Mouse (Mus musculus): ENCODE results near the gene Asic2.
A peak's percentile ranks its signal among the peaks of the same experiment; 100 is the strongest.

Asic2 gene

DNA sequence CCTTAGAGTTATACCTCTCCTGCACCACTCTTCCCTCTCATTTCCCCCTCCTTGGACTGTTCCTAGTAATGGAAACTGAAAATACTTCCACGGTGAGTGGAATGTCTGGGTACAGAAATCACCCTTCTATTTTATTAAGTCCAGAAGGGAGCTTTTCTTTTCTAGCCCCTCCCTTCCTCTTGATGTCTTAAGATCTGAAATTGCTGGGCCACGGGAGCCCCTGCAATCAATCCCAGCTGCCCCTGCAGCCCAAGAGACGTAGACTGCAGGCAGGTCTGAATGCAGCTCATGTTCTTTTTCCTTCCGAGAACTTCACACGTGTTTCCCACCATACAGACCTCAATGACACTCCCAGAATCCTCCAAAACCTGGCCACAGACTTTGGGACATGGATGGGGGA is 32.3 kb upstream of the Asic2 start:
- H3K27me3 ChIP-seq (ENCODE audit: insufficient read depth, low read length), result no peaks in the 10 kb centered on the region; the same call in none of the 2 replicates
- no peaks in the 10 kb centered on the region for H3K4me1 ChIP-seq (replicated peaks; ENCODE audit: low read depth, low read length)
- TF ChIP-seq POU5F1 (IDR thresholded peaks at IDR 0.05; ENCODE audit: borderline replicate concordance, low read length) (no peak), CTCF (conservative IDR thresholded peaks at IDR 0.05; ENCODE audit: low read length) (no peak), NANOG (IDR thresholded peaks at IDR 0.05; ENCODE audit: borderline replicate concordance, low read length) (no peak)
- H3K36me3 ChIP-seq (ENCODE audit: insufficient read depth, low read length), result no peaks in the 10 kb centered on the region
- H3K9me3 ChIP-seq (ENCODE audit: low read length), result peaks cover 8% of the 10 kb centered on the region
- H3K4me3 ChIP-seq (replicated peaks; ENCODE audit: low read length), result no peak overlapping the region

DNA sequence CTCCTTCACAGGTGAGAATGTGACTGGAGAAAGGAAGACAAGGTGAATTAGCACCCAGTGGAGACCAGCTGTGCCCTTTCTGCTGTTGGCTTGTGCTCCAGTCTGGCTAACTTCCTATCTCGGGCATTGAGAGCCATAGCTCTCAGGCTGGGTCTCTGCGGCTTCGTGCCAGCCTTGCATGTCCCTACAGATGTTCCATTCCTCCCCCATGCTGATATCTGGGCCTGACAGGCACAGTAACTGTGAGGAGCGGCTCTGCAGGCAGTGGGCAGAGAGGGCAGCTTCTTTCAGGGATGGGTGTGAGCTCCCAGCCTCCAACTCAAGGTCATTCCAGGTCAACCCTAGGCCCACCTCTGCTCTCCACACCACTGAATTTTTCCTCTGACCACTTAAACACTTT is 31.2 kb upstream of the Asic2 start:
- H3K36me3 ChIP-seq (ENCODE audit: insufficient read depth, low read length), result no peaks in the 10 kb centered on the region
- TF ChIP-seq CTCF (conservative IDR thresholded peaks at IDR 0.05; ENCODE audit: low read length) (no peak), NANOG (IDR thresholded peaks at IDR 0.05; ENCODE audit: borderline replicate concordance, low read length) (no peak), POU5F1 (IDR thresholded peaks at IDR 0.05; ENCODE audit: borderline replicate concordance, low read length) (no peak)
- H3K4me3 ChIP-seq (replicated peaks; ENCODE audit: low read length), result no peak overlapping the region
- H3K4me1 ChIP-seq (replicated peaks; ENCODE audit: low read depth, low read length), result no peaks in the 10 kb centered on the region
- H3K27me3 ChIP-seq (ENCODE audit: insufficient read depth, low read length), result no peaks in the 10 kb centered on the region; the same call in none of the 2 replicates
- H3K9me3 ChIP-seq (ENCODE audit: low read length), result peaks cover 8% of the 10 kb centered on the region

DNA sequence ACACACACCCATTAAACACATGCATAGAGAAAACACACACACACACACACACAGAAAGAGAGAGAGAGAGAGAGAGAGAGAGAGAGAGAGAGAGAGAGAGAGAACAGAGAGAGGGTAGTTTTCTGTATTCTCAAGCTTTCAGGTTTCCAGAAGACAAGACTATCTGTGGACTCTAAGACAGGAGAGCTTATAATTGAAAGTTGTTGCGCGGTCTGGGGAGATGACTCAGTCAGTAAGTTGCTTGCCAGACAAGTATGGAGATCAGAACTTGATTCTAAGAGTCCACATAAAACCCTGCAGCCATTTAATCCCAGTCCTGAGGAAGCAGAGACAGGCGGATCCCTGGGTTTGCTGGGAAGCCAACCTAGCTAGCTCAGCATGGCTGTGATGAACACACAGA is 30.4 kb upstream of the Asic2 start:
- H3K36me3 ChIP-seq (ENCODE audit: insufficient read depth, low read length), result no peaks in the 10 kb centered on the region
- H3K4me1 ChIP-seq (replicated peaks; ENCODE audit: low read depth, low read length), result no peaks in the 10 kb centered on the region
- H3K27me3 ChIP-seq (ENCODE audit: insufficient read depth, low read length), result no peaks in the 10 kb centered on the region; the same call in 1 of the 2 replicates
- H3K9me3 ChIP-seq (ENCODE audit: low read length), result peaks cover 11% of the 10 kb centered on the region
- TF ChIP-seq POU5F1 (IDR thresholded peaks at IDR 0.05; ENCODE audit: borderline replicate concordance, low read length), result no peak
- no peak for TF ChIP-seq NANOG (IDR thresholded peaks at IDR 0.05; ENCODE audit: borderline replicate concordance, low read length)
- TF ChIP-seq CTCF (conservative IDR thresholded peaks at IDR 0.05; ENCODE audit: low read length), result no peak
- H3K4me3 ChIP-seq (replicated peaks; ENCODE audit: low read length), result no peak overlapping the region

DNA sequence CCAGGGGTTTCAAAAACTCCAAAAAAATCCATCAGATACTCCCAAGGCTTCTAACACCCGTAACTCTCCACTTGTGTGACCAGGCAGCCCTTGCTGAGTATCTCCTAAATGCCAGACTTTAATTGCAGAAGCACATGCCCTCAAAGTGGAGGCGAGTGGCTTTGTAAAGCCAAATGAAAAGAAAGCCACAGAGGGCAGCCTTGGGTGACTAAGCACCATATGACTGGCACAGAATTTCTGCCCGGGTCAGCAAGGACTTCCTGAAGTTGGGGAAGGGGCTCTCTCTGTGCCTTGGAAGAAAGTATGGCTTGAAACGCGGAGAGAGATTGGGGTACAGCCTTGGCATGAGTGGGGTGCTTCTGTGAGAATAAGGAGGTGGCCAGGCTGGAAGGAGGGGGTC is 28.8 kb upstream of the Asic2 start:
- H3K36me3 ChIP-seq (ENCODE audit: insufficient read depth, low read length), result no peaks in the 10 kb centered on the region
- no peaks in the 10 kb centered on the region; the same call in 1 of the 2 replicates for H3K27me3 ChIP-seq (ENCODE audit: insufficient read depth, low read length)
- TF ChIP-seq CTCF (conservative IDR thresholded peaks at IDR 0.05; ENCODE audit: low read length) (no peak), POU5F1 (IDR thresholded peaks at IDR 0.05; ENCODE audit: borderline replicate concordance, low read length) (no peak), NANOG (IDR thresholded peaks at IDR 0.05; ENCODE audit: borderline replicate concordance, low read length) (no peak)
- H3K9me3 ChIP-seq (ENCODE audit: low read length), result peaks cover 11% of the 10 kb centered on the region
- no peak overlapping the region for H3K4me3 ChIP-seq (replicated peaks; ENCODE audit: low read length)
- no peaks in the 10 kb centered on the region for H3K4me1 ChIP-seq (replicated peaks; ENCODE audit: low read depth, low read length)

- H3K27me3 ChIP-seq (ENCODE audit: insufficient read depth, low read length), result no peaks in the 10 kb centered on the region; the same call in 1 of the 2 replicates
- no peak overlapping the region for H3K4me3 ChIP-seq (replicated peaks; ENCODE audit: low read length)
- peaks cover 11% of the 10 kb centered on the region for H3K9me3 ChIP-seq (ENCODE audit: low read length)
- TF ChIP-seq POU5F1 (IDR thresholded peaks at IDR 0.05; ENCODE audit: borderline replicate concordance, low read length), result no peak
- TF ChIP-seq CTCF (conservative IDR thresholded peaks at IDR 0.05; ENCODE audit: low read length), result peak; percentile 87
- H3K36me3 ChIP-seq (ENCODE audit: insufficient read depth, low read length), result no peaks in the 10 kb centered on the region
- no peaks in the 10 kb centered on the region for H3K4me1 ChIP-seq (replicated peaks; ENCODE audit: low read depth, low read length)
Observed at GRCm38 (mm10) chr11:81996172-81996841, 28.1 kb upstream of the Asic2 start.

- Histone ChIP-seq H3K4me3 (replicated peaks; ENCODE audit: low read length) (no peak overlapping the region), H3K9me3 (ENCODE audit: low read length) (no peaks in the 10 kb centered on the region), H3K27me3 (ENCODE audit: insufficient read depth, low read length) (0 out of 2 replicates have a peak, but pooled peaks cover 4% of the 10 kb centered on the region), H3K4me1 (replicated peaks; ENCODE audit: low read depth, low read length) (no peaks in the 10 kb centered on the region), H3K36me3 (ENCODE audit: insufficient read depth, low read length) (no peaks in the 10 kb centered on the region)
- TF ChIP-seq POU5F1 (IDR thresholded peaks at IDR 0.05; ENCODE audit: borderline replicate concordance, low read length) (no peak), NANOG (IDR thresholded peaks at IDR 0.05; ENCODE audit: borderline replicate concordance, low read length) (no peak), CTCF (conservative IDR thresholded peaks at IDR 0.05; ENCODE audit: low read length) (peak; percentile 64)
Observed at GRCm38 (mm10) chr11:81983146-81983545, 14.9 kb upstream of the Asic2 start.

DNA sequence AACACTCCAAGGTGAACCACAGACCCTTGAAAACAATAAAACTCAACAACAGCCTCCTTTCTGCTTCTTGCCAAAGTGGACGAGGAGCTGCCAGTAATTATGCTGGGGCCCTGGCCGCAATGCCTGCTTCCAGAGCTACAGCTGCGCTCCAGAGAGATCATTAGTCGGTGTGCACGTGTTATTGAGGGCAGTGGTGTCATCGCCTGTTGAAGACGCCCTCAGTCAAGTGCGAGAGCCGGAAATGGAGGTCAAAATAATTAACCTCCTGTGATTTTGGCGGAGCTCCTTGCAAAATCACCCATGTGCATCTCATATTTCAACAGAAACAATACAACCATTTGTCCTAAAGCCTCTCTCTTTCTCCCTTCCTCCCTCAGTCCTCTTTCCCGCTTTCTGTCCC is 13.9 kb upstream of the Asic2 start:
- H3K4me1 ChIP-seq (replicated peaks; ENCODE audit: low read depth, low read length), result no peaks in the 10 kb centered on the region
- no peaks in the 10 kb centered on the region for H3K36me3 ChIP-seq (ENCODE audit: insufficient read depth, low read length)
- TF ChIP-seq CTCF (conservative IDR thresholded peaks at IDR 0.05; ENCODE audit: low read length) (no peak), POU5F1 (IDR thresholded peaks at IDR 0.05; ENCODE audit: borderline replicate concordance, low read length) (no peak), NANOG (IDR thresholded peaks at IDR 0.05; ENCODE audit: borderline replicate concordance, low read length) (no peak)
- no peaks in the 10 kb centered on the region for H3K9me3 ChIP-seq (ENCODE audit: low read length)
- 0 out of 2 replicates have a peak, but pooled peaks cover 4% of the 10 kb centered on the region for H3K27me3 ChIP-seq (ENCODE audit: insufficient read depth, low read length)
- no peak overlapping the region for H3K4me3 ChIP-seq (replicated peaks; ENCODE audit: low read length)

GRCm38 (mm10) chr11:81974577-81974976 is 6.3 kb upstream of the Asic2 start:
- H3K4me3 ChIP-seq (replicated peaks; ENCODE audit: low read length), result no peak overlapping the region
- H3K4me1 ChIP-seq (replicated peaks; ENCODE audit: low read depth, low read length), result no peaks in the 10 kb centered on the region; the same call in 1 of the 2 replicates
- peaks cover 18% of the 10 kb centered on the region for H3K27me3 ChIP-seq (ENCODE audit: insufficient read depth, low read length)
- TF ChIP-seq CTCF (conservative IDR thresholded peaks at IDR 0.05; ENCODE audit: low read length), result no peak; the same call in 1 of the 2 replicates
- no peak for TF ChIP-seq POU5F1 (IDR thresholded peaks at IDR 0.05; ENCODE audit: borderline replicate concordance, low read length)
- TF ChIP-seq NANOG (IDR thresholded peaks at IDR 0.05; ENCODE audit: borderline replicate concordance, low read length), result no peak
- H3K36me3 ChIP-seq (ENCODE audit: insufficient read depth, low read length), result no peaks in the 10 kb centered on the region
- H3K9me3 ChIP-seq (ENCODE audit: low read length), result no peaks in the 10 kb centered on the region

DNA sequence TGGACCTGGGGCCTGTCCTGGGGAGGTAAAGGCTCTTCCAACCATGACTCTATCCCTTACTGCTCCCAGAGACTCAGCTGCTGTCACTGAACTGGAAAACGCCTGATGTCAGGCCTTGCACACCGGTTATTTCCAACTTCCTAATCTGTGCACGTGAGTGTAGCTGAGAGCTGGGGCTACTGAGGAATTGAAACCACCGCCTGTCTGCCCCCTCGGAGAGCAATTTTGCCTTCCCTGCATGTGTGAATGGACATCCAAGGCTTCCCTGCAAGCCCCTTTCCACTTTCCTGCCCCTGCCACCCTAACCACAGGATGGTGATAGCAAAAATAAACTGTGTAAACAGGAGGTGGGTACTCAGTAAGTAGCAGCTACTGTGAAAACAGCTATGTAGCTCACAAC is 5.4 kb upstream of the Asic2 start:
- Histone ChIP-seq H3K27me3 (ENCODE audit: insufficient read depth, low read length) (peaks cover 27% of the 10 kb centered on the region), H3K4me3 (replicated peaks; ENCODE audit: low read length) (no peak overlapping the region), H3K4me1 (replicated peaks; ENCODE audit: low read depth, low read length) (peaks cover 4% of the 10 kb centered on the region), H3K36me3 (ENCODE audit: insufficient read depth, low read length) (no peaks in the 10 kb centered on the region), H3K9me3 (ENCODE audit: low read length) (no peaks in the 10 kb centered on the region)
- TF ChIP-seq POU5F1 (IDR thresholded peaks at IDR 0.05; ENCODE audit: borderline replicate concordance, low read length) (no peak), NANOG (IDR thresholded peaks at IDR 0.05; ENCODE audit: borderline replicate concordance, low read length) (no peak), CTCF (conservative IDR thresholded peaks at IDR 0.05; ENCODE audit: low read length) (no peak)

Data from E14TG2a.4 (cell line).